In genomic region chr2:49457797-49458196, GRCm38 (mm10) we compare ENCODE assay signal across 22 mouse cellular contexts. TPM values are rescaled to one million over a fixed set of nuclear protein-coding genes. Genes with fewer than 3 reads are reported as not detected.
DNase-seq lines count a peak whose midpoint lies in the region; ATAC-seq and TF ChIP-seq lines count a peak whose summit lies in the region.
"Had no signal": no experiment of that assay in that cellular context is flagged by ENCODE, and none has a peak within 500 bp of the region (broad histone marks: within the 10 kb centered on the region; RNA-seq: fewer than 3 reads in every experiment).

No protein-coding gene starts in this region.

- no peak overlapping the region for H3K4me2 ChIP-seq in intestine, postnatal 0 days (replicated peaks; ENCODE audit: low read depth)
- H3K4me2 ChIP-seq in intestine, embryonic 16.5 days (ENCODE audit: low read depth, low read length): no peak overlapping the region
- no peak overlapping the region for H3K4me2 ChIP-seq in midbrain, postnatal 0 days (ENCODE audit: low read depth, low read length, poor library complexity, severe bottlenecking)
- no peak overlapping the region for H3K4me2 ChIP-seq in midbrain, embryonic 16.5 days (ENCODE audit: low read length)
- H3K4me2 ChIP-seq in stomach, postnatal 0 days (replicated peaks; ENCODE audit: low read depth): no peak overlapping the region
- H3K4me2 ChIP-seq: heart, embryonic 11.5 days; hindbrain, embryonic 14.5 days; intestine, embryonic 15.5 days; midbrain, embryonic 12.5 days; neural tube, embryonic 15.5 days had no signal

- WGBS in intestine, postnatal 0 days: 73% methylated on average over 2 of the region's 2 CpGs
- WGBS in intestine, embryonic 16.5 days: 81% methylated on average over 2 of the region's 2 CpGs
- WGBS in midbrain, postnatal 0 days: 88% methylated on average over 2 of the region's 2 CpGs
- 81% methylated on average over 2 of the region's 2 CpGs for WGBS in midbrain, embryonic 16.5 days
- 80% methylated on average over 2 of the region's 2 CpGs for WGBS in stomach, postnatal 0 days

- no peak overlapping the region for H3K4me3 ChIP-seq in intestine, postnatal 0 days (ENCODE audit: low read depth, low read length)
- no peak overlapping the region for H3K4me3 ChIP-seq in intestine, embryonic 16.5 days (ENCODE audit: low read length)
- no peak overlapping the region for H3K4me3 ChIP-seq in midbrain, postnatal 0 days (ENCODE audit: low read depth, low read length)
- no peak overlapping the region for H3K4me3 ChIP-seq in midbrain, embryonic 16.5 days (ENCODE audit: low read depth, low read length)
- H3K4me3 ChIP-seq in stomach, postnatal 0 days (ENCODE audit: low read depth, low read length): no peak overlapping the region
- H3K4me3 ChIP-seq: intestine, embryonic 15.5 days; midbrain, embryonic 12.5 days; neural tube, embryonic 15.5 days had no signal

- DNase-seq in midbrain, postnatal 0 days (ENCODE audit: low spot score): no peak
- no peak for DNase-seq in stomach, postnatal 0 days (ENCODE audit: low spot score)
- no peak for DNase-seq in thymus, adult 18-20 months
- no peak for DNase-seq in thymus, postnatal 0 days (ENCODE audit: low spot score)
- DNase-seq: cerebellum, adult 9-10 months; gastrocnemius, postnatal 25 days; heart, postnatal 10 days; kidney, postnatal 10 days; lung, adult 2 months; lung, postnatal 4 days; right cerebral cortex, postnatal 25 days; thymus, postnatal 14 days had no signal

- H3K4me1 ChIP-seq in intestine, postnatal 0 days (replicated peaks; ENCODE audit: control insufficient read depth, insufficient read depth, low read length): no peaks in the 10 kb centered on the region
- no peaks in the 10 kb centered on the region for H3K4me1 ChIP-seq in intestine, embryonic 16.5 days (ENCODE audit: control insufficient read depth, insufficient read depth, low read length)
- H3K4me1 ChIP-seq in midbrain, postnatal 0 days (ENCODE audit: insufficient read depth, low read length): no peaks in the 10 kb centered on the region
- peaks cover 19% of the 10 kb centered on the region for H3K4me1 ChIP-seq in midbrain, embryonic 16.5 days (ENCODE audit: control insufficient read depth, insufficient read depth, low read length)
- H3K4me1 ChIP-seq in stomach, postnatal 0 days (replicated peaks; ENCODE audit: control insufficient read depth, insufficient read depth): no peaks in the 10 kb centered on the region
- H3K4me1 ChIP-seq: intestine, embryonic 15.5 days had no signal

- no peaks in the 10 kb centered on the region for H3K36me3 ChIP-seq in intestine, postnatal 0 days (ENCODE audit: control insufficient read depth, insufficient read depth)
- H3K36me3 ChIP-seq in intestine, embryonic 16.5 days (ENCODE audit: control insufficient read depth, insufficient read depth, low read length): no peaks in the 10 kb centered on the region
- H3K36me3 ChIP-seq in midbrain, postnatal 0 days (ENCODE audit: insufficient read depth, low read length): no peaks in the 10 kb centered on the region
- H3K36me3 ChIP-seq in midbrain, embryonic 16.5 days (ENCODE audit: control insufficient read depth, insufficient read depth, low read length): no peaks in the 10 kb centered on the region
- no peaks in the 10 kb centered on the region for H3K36me3 ChIP-seq in stomach, postnatal 0 days (ENCODE audit: control insufficient read depth, insufficient read depth, low read length)
- H3K36me3 ChIP-seq: intestine, embryonic 15.5 days had no signal

- H3K9me3 ChIP-seq in intestine, postnatal 0 days (ENCODE audit: control insufficient read depth): no peaks in the 10 kb centered on the region
- peaks cover 3% of the 10 kb centered on the region for H3K9me3 ChIP-seq in intestine, embryonic 16.5 days (ENCODE audit: control insufficient read depth, low read length)
- no peaks in the 10 kb centered on the region for H3K9me3 ChIP-seq in midbrain, postnatal 0 days (ENCODE audit: low read length)
- H3K9me3 ChIP-seq in midbrain, embryonic 16.5 days (replicated peaks; ENCODE audit: control insufficient read depth, low read length, poor library complexity, severe bottlenecking): peaks cover 3% of the 10 kb centered on the region; the same call in 1 of the 2 replicates
- H3K9me3 ChIP-seq in stomach, postnatal 0 days (ENCODE audit: control insufficient read depth, low read length): no peaks in the 10 kb centered on the region
- H3K9me3 ChIP-seq: intestine, embryonic 15.5 days had no signal

- ATAC-seq in intestine, postnatal 0 days: no peak
- no peak for ATAC-seq in intestine, embryonic 16.5 days
- no peak for ATAC-seq in midbrain, postnatal 0 days (ENCODE audit: low FRiP score)
- no peak for ATAC-seq in midbrain, embryonic 16.5 days
- ATAC-seq in granulocyte monocyte progenitor cell, adult 5-6 weeks (replicated peaks; ENCODE audit: poor library complexity, severe bottlenecking): peak; percentile 47; the same call in 1 of the 2 replicates
- ATAC-seq in stomach, postnatal 0 days (ENCODE audit: low FRiP score, low TSS enrichment): no peak
- ATAC-seq: forebrain, embryonic 16.5 days; intestine, embryonic 15.5 days had no signal

- no peak for TF ChIP-seq EP300 in stomach, postnatal 0 days (optimal IDR thresholded peaks at IDR 0.05)

- no peak overlapping the region for H3K27ac ChIP-seq in intestine, postnatal 0 days (ENCODE audit: low read depth, low read length)
- H3K27ac ChIP-seq in intestine, embryonic 16.5 days (ENCODE audit: low read length): no peak overlapping the region
- H3K27ac ChIP-seq in midbrain, postnatal 0 days (ENCODE audit: low read depth, low read length): no peak overlapping the region
- no peak overlapping the region for H3K27ac ChIP-seq in midbrain, embryonic 16.5 days (ENCODE audit: low read length)
- no peak overlapping the region for H3K27ac ChIP-seq in stomach, postnatal 0 days (replicated peaks)
- H3K27ac ChIP-seq: hindbrain, embryonic 14.5 days; intestine, embryonic 15.5 days; midbrain, embryonic 12.5 days; neural tube, embryonic 15.5 days had no signal

- no peaks in the 10 kb centered on the region for H3K27me3 ChIP-seq in intestine, postnatal 0 days (replicated peaks; ENCODE audit: control insufficient read depth, insufficient read depth, low read length)
- H3K27me3 ChIP-seq in intestine, embryonic 16.5 days (replicated peaks; ENCODE audit: control insufficient read depth, insufficient read depth, low read length): no peaks in the 10 kb centered on the region
- no peaks in the 10 kb centered on the region for H3K27me3 ChIP-seq in midbrain, postnatal 0 days (ENCODE audit: insufficient read depth, low read length)
- no peaks in the 10 kb centered on the region for H3K27me3 ChIP-seq in midbrain, embryonic 16.5 days (ENCODE audit: control insufficient read depth, insufficient read depth, low read depth, low read length)
- H3K27me3 ChIP-seq in stomach, postnatal 0 days (ENCODE audit: control insufficient read depth, insufficient read depth, low read length): no peaks in the 10 kb centered on the region
- H3K27me3 ChIP-seq: intestine, embryonic 15.5 days; midbrain, embryonic 12.5 days; neural tube, embryonic 15.5 days had no signal

- H3K9ac ChIP-seq in intestine, postnatal 0 days (ENCODE audit: low read depth, low read length): no peak overlapping the region
- H3K9ac ChIP-seq in intestine, embryonic 16.5 days (ENCODE audit: low read depth, low read length): no peak overlapping the region
- H3K9ac ChIP-seq in midbrain, postnatal 0 days (replicated peaks; ENCODE audit: low read length, poor library complexity, severe bottlenecking): no peak overlapping the region
- no peak overlapping the region for H3K9ac ChIP-seq in midbrain, embryonic 16.5 days (ENCODE audit: low read depth, low read length)
- no peak overlapping the region for H3K9ac ChIP-seq in stomach, postnatal 0 days (ENCODE audit: low read length)
- H3K9ac ChIP-seq: hindbrain, embryonic 14.5 days; intestine, embryonic 15.5 days; midbrain, embryonic 12.5 days; neural tube, embryonic 15.5 days had no signal

- TF ChIP-seq CTCF in intestine, postnatal 0 days (IDR thresholded peaks at IDR 0.05; ENCODE audit: low read depth): peak; percentile 37
- TF ChIP-seq CTCF in midbrain, postnatal 0 days (IDR thresholded peaks at IDR 0.05): peak; percentile 36
- TF ChIP-seq CTCF in stomach, postnatal 0 days (IDR thresholded peaks at IDR 0.05; ENCODE audit: low read depth): 0 out of 2 replicates have a peak, but pooled peaks have one; percentile 13

RNA-seq across cellular contexts. Expression of gene Epc2, which starts 6.5 kb away (rescaled TPM):
- 3.7 TPM in 2 replicates for polyA plus RNA-seq in intestine, postnatal 0 days (2015; fragmentation: Nextera tagmentation; extraction: Ambion mirVana)
- polyA plus RNA-seq in intestine, embryonic 16.5 days (2015; fragmentation: Nextera tagmentation; extraction: Ambion mirVana): 3.8 and 4.0 TPM in 2 replicates
- total RNA-seq in midbrain, postnatal 0 days (2014; rRNA removed): 40.2 and 43.4 TPM in 2 replicates
- polyA plus RNA-seq in midbrain, postnatal 0 days (2015; fragmentation: Nextera tagmentation; extraction: Ambion mirVana): 8.5 and 9.0 TPM in 2 replicates
- 9.5 and 12.7 TPM in 2 replicates for polyA plus RNA-seq in midbrain, embryonic 16.5 days (2015; fragmentation: Nextera tagmentation; extraction: Ambion mirVana)
- 17.1 and 23.9 TPM in 2 replicates for total RNA-seq in granulocyte monocyte progenitor cell, adult 5-6 weeks (2014; fragmentation: Nextera tagmentation)
- 28.3 and 30.8 TPM in 2 replicates for total RNA-seq in granulocyte monocyte progenitor cell, adult 5-6 weeks (2017)
- 2.8 and 2.9 TPM in 2 replicates for polyA plus RNA-seq in stomach, postnatal 0 days (2015; fragmentation: Nextera tagmentation; extraction: Ambion mirVana)
- polyA plus RNA-seq in thymus, postnatal 0 days (2015; fragmentation: Nextera tagmentation; extraction: Ambion mirVana): 7.4 and 8.0 TPM in 2 replicates
